Mouse (Mus musculus): Measurements from ENCODE around the gene Spata31d1d.
A peak's percentile ranks its signal among the peaks of the same experiment; 100 is the strongest.
"Not testable (repeated sequence)": the region's sequence is repeated elsewhere in the genome, so short reads cannot be mapped to it uniquely, and the experiment has no call there.

Gene Spata31d1d

DNA sequence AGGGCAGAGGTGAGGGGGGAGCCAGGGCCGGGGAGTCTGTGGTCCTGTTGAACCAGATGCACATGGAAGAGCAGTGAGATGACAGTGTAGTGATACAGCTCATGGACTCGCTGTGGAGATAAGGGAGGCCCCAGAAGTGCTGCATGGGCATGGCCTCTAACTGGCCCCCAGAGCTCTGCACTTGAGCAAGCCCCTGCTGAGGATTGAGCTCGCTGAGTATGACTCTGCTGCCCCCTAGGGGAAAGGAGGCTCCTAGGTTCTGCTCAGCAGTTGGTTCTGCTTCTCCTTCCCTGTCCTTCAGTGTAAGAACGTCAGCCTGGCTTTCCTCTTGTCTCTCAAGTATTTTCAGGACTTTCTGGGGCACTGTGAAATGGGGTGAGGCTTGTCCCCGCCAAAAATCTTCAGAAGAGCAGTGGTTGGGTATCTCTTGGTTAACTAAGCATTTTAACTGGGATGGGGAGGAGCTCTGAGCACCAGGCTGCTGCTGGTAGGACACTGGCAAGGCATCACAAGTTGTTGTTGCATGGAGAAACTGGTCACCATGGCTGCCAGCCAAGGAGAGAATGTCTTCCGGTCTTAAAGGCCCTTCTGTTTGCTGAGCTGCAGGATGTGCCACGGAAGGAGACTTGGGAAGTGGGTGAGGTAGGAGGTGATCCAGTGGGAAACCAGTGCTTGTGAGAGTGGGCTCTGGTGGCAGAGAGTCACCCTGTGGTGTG, 3.0 kb downstream of the Spata31d1d start:
- peak; percentile 85 for DNase-seq (ENCODE audit: low read depth)

DNA sequence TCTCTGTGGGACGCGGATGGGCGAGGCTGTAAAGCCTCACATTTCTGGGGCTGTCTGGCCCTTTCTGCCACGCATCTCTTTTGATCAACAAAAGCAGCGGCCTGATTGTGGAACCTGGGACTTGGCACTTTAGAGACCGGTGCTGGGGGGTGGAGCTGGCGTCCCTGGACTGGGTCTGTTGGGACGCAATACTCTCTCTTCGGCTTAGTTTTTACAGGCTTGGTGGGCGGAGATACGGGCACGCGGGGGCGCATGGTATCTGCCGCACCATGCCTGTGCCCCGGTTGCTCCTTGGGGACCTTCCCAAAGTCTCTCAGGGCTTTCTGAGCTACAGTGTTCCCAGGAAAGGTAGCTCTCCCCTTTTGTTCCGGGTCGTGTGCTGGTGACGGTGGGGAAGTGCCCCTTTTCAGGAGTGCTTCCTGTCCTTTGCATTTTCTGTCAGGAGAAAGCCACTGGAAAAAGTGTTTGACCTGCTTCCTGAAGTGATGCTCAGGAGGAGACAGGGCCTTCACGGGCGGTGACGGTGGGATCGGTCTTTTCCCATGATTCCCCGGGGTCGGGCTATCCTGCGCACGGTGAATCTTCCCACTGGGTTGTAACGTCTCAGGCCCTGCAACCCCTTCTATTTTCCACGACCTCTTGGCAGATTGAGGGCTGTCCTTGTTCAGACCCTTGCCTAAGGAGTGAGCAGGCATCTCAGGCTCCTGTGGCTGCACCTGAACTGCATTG, 5.2 kb downstream of the Spata31d1d start:
- no peak for DNase-seq (ENCODE audit: low read depth)

DNA sequence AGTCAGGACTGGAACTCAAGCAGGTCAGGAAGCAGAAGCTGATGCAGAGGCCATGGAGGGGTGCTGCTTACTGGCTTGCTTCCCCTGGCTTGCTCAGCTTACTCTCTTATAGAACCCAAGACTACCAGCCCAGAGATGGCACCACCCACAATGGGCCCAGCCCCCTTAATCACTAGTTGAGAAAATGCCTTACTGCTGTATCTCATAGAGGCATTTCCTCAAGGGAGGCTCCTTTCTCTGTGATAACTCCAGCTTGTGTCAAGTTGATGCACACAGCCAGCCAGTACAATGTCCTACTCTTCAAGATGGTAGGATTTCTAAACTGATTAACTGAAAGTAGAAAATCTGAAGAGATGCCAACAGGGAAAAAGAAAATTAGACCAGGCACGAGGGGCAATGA, 9.5 kb downstream of the Spata31d1d start:
- DNase-seq (ENCODE audit: low read depth) = not testable (repeated sequence)

DNA sequence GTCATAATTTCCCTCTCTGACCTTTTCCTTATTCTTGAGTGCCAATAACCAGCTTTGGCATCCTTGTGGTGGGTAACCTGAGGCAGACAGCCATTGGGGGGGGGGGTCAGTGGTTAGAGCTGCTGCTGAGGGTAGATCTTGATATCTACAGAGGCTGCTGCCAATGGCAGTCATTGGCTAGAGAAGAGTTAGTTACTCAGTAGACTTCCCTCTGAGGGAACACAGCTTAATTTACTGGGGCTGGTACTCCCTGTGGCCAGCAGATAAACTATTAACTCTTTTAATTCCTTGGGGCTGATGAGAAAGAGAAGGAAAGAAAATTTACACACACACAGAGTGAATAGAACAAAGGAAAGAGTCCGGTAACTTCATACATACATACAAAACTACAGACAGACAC, 12.1 kb downstream of the Spata31d1d start:
- DNase-seq (ENCODE audit: low read depth) = no peak

DNA sequence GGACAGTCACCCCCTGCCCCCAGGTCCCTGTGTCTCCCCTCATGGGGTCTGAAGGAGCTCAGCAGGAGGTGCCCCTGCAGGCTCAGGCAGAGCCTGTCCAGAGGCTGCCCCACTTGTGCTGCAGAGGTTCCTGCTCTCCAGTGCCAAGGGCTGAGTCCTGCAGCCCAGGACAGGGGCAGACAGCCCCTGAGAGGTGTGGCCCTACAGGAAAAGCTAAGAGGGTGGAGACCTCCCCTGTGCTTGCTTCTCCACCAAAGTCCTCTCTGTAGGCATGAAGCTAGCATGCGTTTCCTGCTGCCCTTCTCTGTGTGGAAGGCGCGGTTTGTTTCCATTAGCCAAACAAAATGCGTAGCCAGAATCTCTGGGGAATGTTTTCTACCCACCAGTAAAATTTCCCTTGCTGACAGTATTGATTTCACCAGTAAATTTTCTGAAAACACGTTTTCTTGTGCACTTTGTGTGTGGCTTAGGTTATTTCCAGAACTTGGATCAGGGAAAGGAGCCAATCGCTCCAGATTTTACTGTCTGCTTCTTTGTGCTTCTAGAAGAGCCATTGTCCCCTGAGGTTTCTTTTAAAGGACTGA, 12.6 kb downstream of the Spata31d1d start:
- not testable (repeated sequence) for DNase-seq (ENCODE audit: low read depth)

DNA sequence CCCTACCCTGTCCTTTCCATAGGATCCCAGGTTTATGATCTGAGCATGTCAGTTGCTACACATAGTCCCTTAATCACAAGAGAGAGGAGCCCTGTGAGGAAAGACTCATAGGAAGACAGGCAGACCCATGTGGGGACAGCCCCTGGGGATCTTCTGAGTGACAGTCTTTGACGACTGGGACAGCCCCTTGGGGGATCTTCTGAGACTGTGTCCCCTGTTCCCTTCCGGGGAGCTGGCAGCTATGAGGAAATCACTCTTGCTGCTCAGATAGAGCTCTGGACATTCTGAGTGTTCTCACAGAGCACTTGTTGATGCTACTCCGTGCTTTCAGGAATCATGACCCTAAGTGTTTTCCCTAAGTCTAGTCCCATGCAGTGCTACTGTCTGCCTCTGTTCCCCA, 17.8 kb downstream of the Spata31d1d start:
- no peak for DNase-seq (ENCODE audit: low read depth)

DNA sequence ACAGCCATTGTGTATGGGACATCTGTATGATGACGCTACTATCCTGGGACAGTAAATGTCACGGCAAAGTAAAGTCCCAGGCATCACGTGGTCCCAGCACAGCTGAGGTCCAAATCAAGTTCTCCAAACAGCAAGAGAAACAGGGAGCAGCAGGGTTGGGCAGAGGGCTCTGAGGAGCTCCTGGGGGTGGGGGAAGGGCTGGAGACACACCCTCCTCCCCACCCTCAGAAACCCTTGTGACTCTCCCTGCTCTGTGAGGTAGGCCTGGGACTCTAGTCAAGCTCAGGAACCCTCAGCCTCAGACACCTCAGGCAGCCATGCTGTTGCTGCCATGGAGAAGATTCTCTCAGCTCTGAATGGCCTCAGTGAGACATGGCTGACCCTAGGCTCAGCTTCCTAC, 19.6 kb downstream of the Spata31d1d start, which contains the start of gene Spata31d1b:
Spata31d1b (plus strand) TSS at position 301 of the 400 bp plus-strand sequence.
- not testable (repeated sequence) for DNase-seq (ENCODE audit: low read depth)

DNA sequence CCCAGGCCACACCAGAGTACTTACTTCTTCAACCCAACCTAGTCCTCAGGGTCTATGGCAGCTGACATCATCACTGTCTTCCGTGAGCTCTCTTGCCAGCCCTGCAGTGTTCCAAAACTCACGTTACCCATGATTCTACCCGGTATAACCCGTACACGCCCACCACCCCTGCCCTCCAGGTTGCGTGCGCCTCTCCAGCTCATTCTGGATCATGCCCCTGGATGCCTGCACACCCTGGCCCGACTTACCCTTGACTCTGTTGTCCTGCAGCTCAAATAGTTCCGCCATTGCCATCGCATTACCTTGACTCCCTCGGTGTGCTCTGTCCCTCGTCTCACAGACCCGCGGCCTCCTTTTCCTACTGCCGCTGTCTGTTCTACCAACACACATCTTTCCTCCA, 21.3 kb downstream of the Spata31d1d start, which contains the start of gene Spata31d1a:
Spata31d1a (minus strand) TSS at position 101 of the 400 bp plus-strand sequence.
- no peak for DNase-seq (ENCODE audit: low read depth)

DNA sequence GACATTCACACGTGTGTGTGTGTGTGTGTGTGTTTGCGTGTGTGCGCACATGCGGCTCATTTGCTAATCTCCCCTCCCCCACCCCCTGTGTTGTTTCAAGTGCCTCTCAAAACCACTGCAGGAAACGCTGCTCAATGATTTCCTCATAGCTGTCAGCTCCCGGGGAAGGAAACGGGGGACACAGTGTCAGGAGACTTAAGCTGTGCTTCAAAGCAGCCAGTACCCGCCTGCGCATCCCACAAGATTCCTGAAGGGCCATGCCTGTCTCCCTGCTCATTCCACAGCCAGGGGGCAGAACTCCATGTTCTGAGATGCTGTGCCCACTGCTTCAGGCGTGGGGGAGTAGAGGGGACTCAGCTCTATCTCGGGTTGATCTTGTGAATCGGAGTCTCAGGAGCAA, 27.0 kb downstream of the Spata31d1d start:
- peak; percentile 23 for DNase-seq (ENCODE audit: low read depth)

DNA sequence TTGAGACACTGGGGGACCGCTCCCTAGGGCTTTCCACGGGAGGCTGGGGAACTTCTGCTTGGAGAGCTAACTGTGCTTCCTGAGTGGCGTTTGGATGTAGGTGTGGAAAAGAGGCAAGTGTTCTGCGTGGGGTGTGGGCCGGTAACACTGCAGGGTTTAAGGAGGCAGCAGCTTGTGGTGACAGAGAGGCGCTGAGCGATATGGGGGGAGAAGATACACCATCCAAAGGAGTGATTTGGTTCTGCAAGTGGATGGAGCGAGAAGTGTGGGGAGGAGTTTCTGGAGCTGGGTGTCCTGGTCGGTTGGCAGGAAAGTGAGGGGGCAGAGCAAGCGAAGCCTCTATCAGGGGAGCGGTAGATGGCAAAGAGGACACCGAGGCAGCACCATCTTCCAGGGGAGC, 28.0 kb downstream of the Spata31d1d start:
- no peak for DNase-seq (ENCODE audit: low read depth)

DNA sequence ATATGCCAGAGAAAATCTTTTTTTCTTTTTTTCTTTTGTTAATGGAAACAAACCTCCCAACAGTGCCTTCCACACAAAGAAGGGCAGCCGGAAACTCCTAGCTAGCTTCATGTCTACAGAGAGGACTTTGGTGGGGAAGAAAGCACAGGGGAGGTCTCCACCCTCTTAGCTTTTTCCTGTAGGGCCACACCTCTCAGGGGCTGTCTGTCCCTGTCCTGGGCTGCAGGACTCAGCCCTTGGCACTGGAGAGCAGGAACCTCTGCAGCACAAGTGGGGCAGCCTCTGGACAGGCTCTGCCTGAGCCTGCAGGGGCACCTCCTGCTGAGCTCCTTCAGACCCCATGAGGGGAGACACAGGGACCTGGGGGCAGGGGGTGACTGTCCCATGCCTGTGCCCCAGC, 31.4 kb downstream of the Spata31d1d start:
- not testable (repeated sequence) for DNase-seq (ENCODE audit: low read depth)

DNA sequence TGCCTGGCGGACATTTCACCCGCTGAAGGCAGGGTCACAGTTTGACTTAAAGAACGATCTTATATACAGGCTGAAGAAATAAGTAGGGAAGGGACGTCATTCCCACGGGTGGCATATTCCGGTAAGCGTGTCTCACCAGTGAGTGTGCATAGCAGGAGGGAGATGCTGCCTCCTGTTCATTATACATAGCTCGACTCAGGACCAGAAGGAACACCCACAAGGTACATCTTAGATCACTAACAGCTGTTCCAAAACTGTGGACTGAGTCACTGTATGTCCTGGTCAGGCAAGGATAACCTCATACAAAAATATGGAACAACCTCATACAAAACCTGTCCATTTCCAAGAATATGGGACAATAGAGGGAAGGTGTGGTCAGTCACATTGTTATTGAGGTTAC, 32.4 kb downstream of the Spata31d1d start:
- no peak for DNase-seq (ENCODE audit: low read depth)

DNA sequence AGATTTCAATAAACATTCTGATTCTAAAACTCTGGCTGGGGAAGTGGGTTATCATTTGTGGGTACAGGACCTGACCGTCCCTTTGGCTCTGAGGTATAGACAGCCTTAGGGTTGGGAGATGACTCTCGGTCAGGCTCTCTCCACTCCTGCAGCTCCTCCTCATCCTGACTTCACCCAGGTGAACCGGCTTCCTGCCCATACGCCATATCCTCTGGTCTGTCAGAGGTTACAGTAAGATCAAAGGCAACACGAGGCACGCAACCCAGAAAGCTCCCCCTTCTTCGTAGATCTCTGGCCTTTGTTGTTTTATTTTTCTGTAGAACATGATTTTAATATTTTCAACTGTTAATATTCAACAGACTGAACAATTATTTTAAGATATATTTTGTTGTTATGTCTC, 35.8 kb downstream of the Spata31d1d start:
- no peak for DNase-seq (ENCODE audit: low read depth)

DNA sequence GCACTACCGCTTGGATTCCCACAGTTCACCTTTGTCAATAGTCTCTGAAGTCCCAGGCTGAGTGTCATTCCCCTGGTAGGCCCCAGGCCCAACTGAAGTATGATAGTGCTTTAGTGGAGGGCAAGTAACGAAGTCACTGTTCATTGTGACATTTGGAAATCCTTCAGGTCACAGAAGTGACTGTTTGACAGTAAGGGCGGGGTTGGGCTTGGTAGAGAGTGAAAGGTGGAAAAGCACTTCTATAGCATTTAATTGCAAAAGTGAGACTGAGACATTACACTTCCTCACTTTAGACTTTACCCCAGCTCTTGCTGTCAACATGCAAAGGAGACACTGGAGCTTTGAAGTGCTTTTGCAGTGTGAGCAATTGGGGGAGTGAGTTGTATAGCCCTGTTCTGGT, 37.5 kb downstream of the Spata31d1d start, which contains the start of gene 4921517D22Rik:
4921517D22Rik (minus strand) TSS at position 101 of the 400 bp plus-strand sequence.
- DNase-seq (ENCODE audit: low read depth) = no peak

DNA sequence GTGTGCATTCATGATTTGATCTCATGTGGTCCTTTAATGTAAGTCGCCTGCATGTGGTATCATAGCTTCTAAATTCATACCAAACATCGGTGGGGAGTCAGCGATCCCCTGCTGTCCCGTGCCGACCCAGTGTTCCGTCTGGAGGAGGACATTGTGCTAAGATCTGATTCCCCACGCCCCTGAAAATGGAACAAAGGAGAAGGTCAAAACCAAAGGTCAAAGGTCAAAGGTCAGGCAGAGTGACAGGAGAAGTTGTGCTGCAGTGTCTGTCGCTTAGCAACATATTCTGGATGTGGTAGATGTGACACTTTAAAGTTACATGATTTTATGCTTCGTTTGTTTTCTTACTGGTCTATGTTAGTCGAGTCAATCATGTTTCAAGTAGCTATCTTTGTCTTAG, 40.1 kb downstream of the Spata31d1d start:
- DNase-seq (ENCODE audit: low read depth) = no peak

DNA sequence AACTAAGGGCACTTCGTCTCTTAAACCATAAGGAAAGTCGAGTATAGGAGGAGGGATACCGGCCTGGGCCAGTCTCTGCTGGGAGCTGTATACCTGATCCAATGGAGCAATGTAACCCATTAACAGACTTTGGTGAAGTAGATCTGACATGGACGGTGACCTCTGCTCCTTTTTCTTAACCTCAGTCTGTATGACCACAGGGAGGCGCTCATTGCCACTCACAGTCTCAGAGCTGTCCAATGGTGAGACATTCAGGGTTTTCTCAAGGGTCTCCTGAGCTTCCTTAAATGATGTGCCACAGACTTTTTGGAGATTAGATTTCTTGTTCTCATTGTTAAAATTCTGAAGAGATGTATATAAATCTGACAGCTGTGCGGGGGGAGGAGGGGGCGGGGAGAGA, 41.0 kb downstream of the Spata31d1d start:
- DNase-seq (ENCODE audit: low read depth) = no peak

DNA sequence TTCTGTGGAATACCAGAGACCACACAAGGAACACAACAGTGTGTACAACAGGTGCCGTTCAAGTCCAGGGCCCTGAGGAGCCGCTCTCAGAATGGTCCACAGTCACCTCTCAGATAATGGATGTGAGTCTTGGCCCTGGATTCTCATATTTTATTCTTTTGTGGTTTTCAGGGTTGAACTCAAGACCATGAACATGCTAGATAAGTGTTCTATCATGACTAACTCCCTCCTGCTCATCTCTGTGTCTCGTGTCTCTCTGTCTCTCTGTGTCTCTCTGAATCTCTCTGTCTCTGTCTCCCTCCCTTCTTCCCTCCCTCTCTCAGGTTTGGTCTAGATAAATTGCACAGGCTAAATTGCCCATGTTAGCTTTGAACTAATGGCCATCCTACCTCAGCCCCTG, 41.7 kb downstream of the Spata31d1d start:
- DNase-seq (ENCODE audit: low read depth) = no peak

DNA sequence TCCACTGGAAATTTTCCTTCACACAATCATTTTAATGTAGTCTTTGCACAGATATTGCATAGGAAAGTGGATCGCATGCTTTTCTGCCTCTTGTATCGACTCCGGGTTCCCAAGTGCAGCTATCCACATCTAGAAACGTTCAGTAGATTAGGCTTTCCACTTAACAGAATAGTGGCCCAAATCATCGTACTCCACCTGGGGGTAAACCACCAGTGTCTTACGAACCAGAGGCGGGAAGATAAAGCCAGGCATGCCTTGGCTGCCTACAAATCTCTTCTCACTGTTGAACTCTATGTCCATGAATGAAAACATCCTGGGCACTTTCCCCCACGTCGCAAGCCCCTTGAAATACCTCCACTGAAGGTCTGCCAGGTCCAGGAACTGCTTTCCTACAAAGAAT, 42.2 kb downstream of the Spata31d1d start:
- no peak for DNase-seq (ENCODE audit: low read depth)

DNA sequence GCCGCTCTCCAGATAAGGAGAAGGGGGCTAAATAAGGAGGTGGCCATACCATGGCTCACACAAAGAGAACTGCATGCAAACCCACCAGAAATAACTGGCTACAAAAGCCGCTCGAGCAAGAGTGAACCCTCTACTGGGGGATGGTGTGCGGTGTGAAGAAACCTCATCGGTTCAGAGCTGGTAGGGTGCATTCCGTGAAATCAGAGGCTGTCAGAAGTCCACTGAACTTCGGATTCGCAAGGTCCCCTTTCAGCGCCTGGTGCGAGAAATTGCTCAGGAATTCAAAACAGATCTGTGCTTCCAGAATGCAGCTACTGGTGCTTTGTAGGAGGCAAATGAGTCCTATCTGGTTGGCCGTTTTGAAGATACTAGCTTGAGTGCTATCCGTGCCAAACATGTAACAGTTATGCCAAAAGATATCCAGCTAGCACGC, 43.2 kb downstream of the Spata31d1d start:
- DNase-seq (ENCODE audit: low read depth) = no peak

DNA sequence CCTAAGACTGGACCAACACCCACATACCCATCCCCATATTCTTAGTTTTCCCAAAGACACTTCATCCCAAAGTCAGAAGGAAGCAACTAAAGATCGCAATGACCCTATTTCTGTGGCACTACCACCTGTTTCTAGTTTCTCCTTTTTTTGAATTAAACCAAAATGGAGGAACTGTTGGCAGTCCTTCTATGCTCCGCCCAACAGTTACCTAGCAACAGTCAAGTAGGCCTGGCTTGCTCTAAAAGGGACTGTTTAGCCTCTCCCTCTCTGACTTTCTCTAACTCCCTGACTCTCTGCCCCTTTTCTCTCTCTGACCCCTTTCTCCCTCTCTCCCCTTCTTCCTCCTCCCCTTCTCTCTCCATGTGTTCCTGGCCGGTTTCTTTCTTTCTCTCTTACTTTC, 46.3 kb downstream of the Spata31d1d start:
- no peak for DNase-seq (ENCODE audit: low read depth)

DNA sequence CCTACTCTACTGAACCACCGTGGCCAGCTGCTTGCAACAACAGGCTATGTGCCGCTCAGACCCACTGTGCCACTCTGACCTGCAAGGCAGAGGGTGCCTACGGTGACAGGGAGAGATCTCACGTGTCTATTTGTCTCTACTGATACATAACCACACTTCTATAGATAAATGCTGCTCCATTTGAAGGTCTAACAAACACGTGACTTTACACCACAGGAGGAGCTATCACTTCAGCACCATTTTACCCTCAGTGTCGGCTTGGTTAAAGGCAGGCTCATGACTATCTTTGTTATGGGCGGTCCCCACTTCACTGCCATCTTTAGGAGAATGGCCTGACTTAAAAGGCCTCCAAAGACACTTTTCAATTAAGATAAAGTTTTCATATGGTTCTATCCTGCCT, 48.9 kb downstream of the Spata31d1d start:
- peak; percentile 63 for DNase-seq (ENCODE audit: low read depth)

DNA sequence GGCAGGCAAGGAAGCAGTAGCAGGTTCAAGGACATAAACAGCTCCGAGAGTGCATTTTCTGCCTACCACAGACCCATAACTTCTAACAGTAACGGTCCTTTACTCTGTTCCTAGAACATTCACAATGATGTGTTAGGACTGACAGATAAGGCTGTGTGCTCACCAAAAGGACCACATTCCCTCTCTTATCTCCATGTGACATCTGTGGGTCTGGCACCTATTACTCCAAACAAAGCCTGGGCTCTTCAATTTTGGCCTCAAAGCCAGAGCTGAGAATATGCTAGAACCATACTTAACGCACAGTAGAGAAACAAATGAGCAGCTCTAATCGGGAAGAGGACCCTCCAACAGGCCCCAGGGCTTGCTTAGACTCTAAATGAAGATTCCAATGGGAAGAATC, 51.6 kb downstream of the Spata31d1d start:
- no peak for DNase-seq (ENCODE audit: low read depth)

DNA sequence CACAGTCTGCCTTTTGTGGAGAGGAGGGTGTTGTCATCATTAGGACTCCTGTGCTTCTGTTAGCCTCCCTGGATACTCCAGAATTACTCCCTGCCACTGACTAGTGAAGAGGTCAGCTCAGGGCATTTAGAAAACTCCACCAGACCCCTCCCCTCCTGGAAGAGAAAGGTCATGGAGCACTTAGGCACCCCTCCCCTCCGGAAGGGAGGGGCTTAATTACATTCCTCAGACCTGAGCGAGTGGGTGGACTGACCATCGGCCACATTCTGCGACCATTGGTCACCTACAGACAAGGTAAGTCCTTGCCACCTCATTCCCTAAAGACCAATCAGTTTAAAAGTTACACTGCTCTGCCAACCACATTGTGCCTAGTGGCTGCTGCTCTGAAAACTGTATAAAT, 52.2 kb downstream of the Spata31d1d start:
- no peak for DNase-seq (ENCODE audit: low read depth)

Data from c-Kit-positive CD71-negative TER-119-negative erythroid progenitor cells, embryonic 14.5 days (primary cell).